Mouse (Mus musculus) neural tube, embryonic 14.5 days (tissue): ENCODE measurements around the gene Mfsd12. TPM values are rescaled to one million over a fixed set of nuclear protein-coding genes. Genes with fewer than 3 reads are reported as not detected.

Experiments used
- ATAC-seq: fragments of 200-750 bp; cut with Nextera tagmentation; 2 replicates; pipeline ENCODE4 v1.8.0; 2017; ENCODE audit warnings: low read depth, mild to moderate bottlenecking, moderate TSS enrichment, moderate library complexity
- H3K27ac ChIP-seq: fragments of 300-500 bp; sonication (generic); 2 replicates; pipeline ENCODE4 v1.5.1; 2014; ENCODE audit warnings: low read depth, mild to moderate bottlenecking, control low read depth, low read length, moderate library complexity, mixed read lengths
- H3K27me3 ChIP-seq: fragments of 300-500 bp; sonication (generic); 2 replicates; pipeline ENCODE4 v1.6.1; 2014; ENCODE audit warnings: low read length; ENCODE audit not compliant: control insufficient read depth, insufficient read depth
- H3K36me3 ChIP-seq: fragments of 300-500 bp; sonication (generic); 2 replicates; pipeline ENCODE4 v1.6.1; 2014; ENCODE audit warnings: low read length, mixed read lengths; ENCODE audit not compliant: control insufficient read depth, insufficient read depth
- H3K4me1 ChIP-seq: fragments of 300-500 bp; sonication (generic); 2 replicates; pipeline ENCODE4 v1.6.1; 2014; ENCODE audit warnings: low read length; ENCODE audit not compliant: control insufficient read depth, insufficient read depth
- H3K4me2 ChIP-seq: fragments of 300-500 bp; sonication (generic); 2 replicates; pipeline ENCODE4 v1.6.1; 2014; ENCODE audit warnings: mild to moderate bottlenecking, low read depth, low read length, control low read depth
- H3K4me3 ChIP-seq: fragments of 300-500 bp; sonication (generic); 2 replicates; pipeline ENCODE4 v1.5.1; 2014; ENCODE audit warnings: low read depth, low read length, control low read depth, mixed read lengths
- H3K9ac ChIP-seq: fragments of 300-500 bp; sonication (generic); replicated peaks from 2 replicates; pipeline ENCODE4 v1.6.1; 2014; ENCODE audit warnings: low read depth, mild to moderate bottlenecking, control low read depth, low read length, mixed read lengths
- H3K9me3 ChIP-seq: fragments of 300-500 bp; sonication (generic); 2 replicates; pipeline ENCODE4 v1.6.1; 2016; ENCODE audit warnings: low read length; ENCODE audit not compliant: control insufficient read depth
- WGBS: fragments of 180-500 bp; shearing (Covaris S2); extraction: QIAGEN DNeasy Blood & Tissue Kit; methylation state at CpG from one replicate; pipeline ENCODE4 v1.1.7; 2014; 5-methylcytosine and 5-hydroxymethylcytosine counted together
- polyA plus RNA-seq: library from polyadenylated mRNA; unstranded; fragments of >200 nt; fragmentation: Nextera tagmentation; extraction: Ambion mirVana; gene quantifications from 2 replicates; pipeline ENCODE4 v1.2.1, GENCODE M21; 2014

The Mfsd12 gene
- polyA plus RNA-seq, 1 experiment from 2014 or later: 8.7 TPM

- no peak for ATAC-seq
- no peak overlapping the region for H3K27ac ChIP-seq
- no peaks in the 10 kb centered on the region for H3K36me3 ChIP-seq
- no peak overlapping the region; the same call in 1 of the 2 replicates for H3K9ac ChIP-seq
- WGBS: 7% methylated on average over 54 of the region's 55 CpGs
- H3K4me1 ChIP-seq: peaks cover 16% of the 10 kb centered on the region
- peak overlapping the region; percentile 42 for H3K4me2 ChIP-seq
- H3K4me3 ChIP-seq: peak overlapping the region; percentile 23
- no peaks in the 10 kb centered on the region for H3K9me3 ChIP-seq
- H3K27me3 ChIP-seq: peaks cover 30% of the 10 kb centered on the region
These were observed 10.7 kb upstream of the Mfsd12 start for GRCm38 (mm10) chr10:81346453-81347067.

GRCm38 (mm10) chr10:81349146-81349545, 8.1 kb upstream of the Mfsd12 start:
- Histone ChIP-seq H3K9ac (0 out of 2 replicates have a peak overlapping the region, but pooled peaks have one; percentile 11), H3K27me3 (peaks cover 11% of the 10 kb centered on the region), H3K36me3 (no peaks in the 10 kb centered on the region), H3K4me3 (peak overlapping the region; percentile 61), H3K9me3 (no peaks in the 10 kb centered on the region), H3K27ac (no peak overlapping the region), H3K4me2 (peak overlapping the region; percentile 90), H3K4me1 (peaks cover 10% of the 10 kb centered on the region)
- no peak for ATAC-seq
- WGBS: 4% methylated on average over 12 of the region's 12 CpGs

- peak overlapping the region; percentile 61 for H3K4me3 ChIP-seq
- peak; percentile 2 for ATAC-seq
- no peaks in the 10 kb centered on the region for H3K9me3 ChIP-seq
- H3K4me1 ChIP-seq: peaks cover 10% of the 10 kb centered on the region
- H3K36me3 ChIP-seq: no peaks in the 10 kb centered on the region
- H3K9ac ChIP-seq: peak overlapping the region; percentile 68
- WGBS: 0% methylated on average over 27 of the region's 29 CpGs
- H3K27ac ChIP-seq: no peak overlapping the region
- H3K4me2 ChIP-seq: peak overlapping the region; percentile 90
- peaks cover 4% of the 10 kb centered on the region; the same call in 1 of the 2 replicates for H3K27me3 ChIP-seq
These were observed 7.3 kb upstream of the Mfsd12 start for GRCm38 (mm10) chr10:81349961-81350350.

- peak; percentile 96 for ATAC-seq
- under 1% methylated on average over 53 of the region's 54 CpGs for WGBS
- 0 out of 2 replicates have a peak within 1 kb of the TSS, but pooled peaks have one; percentile 52 for H3K27ac ChIP-seq
These were observed 6.8 kb upstream of the Mfsd12 start, which contains the start of gene Hmg20b for GRCm38 (mm10) chr10:81350351-81351063. Gene Hmg20b (minus strand): TSS chr10:81350480.

GRCm38 (mm10) chr10:81351678-81352291, 5.5 kb upstream of the Mfsd12 start:
- WGBS: 28% methylated on average over 9 of the region's 9 CpGs
- no peaks in the 10 kb centered on the region for H3K36me3 ChIP-seq
- H3K4me2 ChIP-seq: no peak overlapping the region
- H3K9me3 ChIP-seq: no peaks in the 10 kb centered on the region
- peaks cover 4% of the 10 kb centered on the region; the same call in 1 of the 2 replicates for H3K27me3 ChIP-seq
- H3K9ac ChIP-seq: no peak overlapping the region
- H3K4me3 ChIP-seq: no peak overlapping the region
- no peak overlapping the region for H3K27ac ChIP-seq
- peaks cover 10% of the 10 kb centered on the region for H3K4me1 ChIP-seq
- ATAC-seq: no peak

More at GRCm38 (mm10) chr10:81350351-81351063, 6.8 kb upstream of the Mfsd12 start, which contains the start of gene Hmg20b:
- Histone ChIP-seq H3K36me3 (no peaks in the 10 kb centered on the region), H3K9me3 (no peaks in the 10 kb centered on the region), H3K9ac (peak within 1 kb of the TSS; percentile 68), H3K27me3 (peaks cover 4% of the 10 kb centered on the region; the same call in 1 of the 2 replicates), H3K4me2 (peak within 1 kb of the TSS; percentile 90), H3K4me3 (peak within 1 kb of the TSS; percentile 61), H3K4me1 (peaks cover 10% of the 10 kb centered on the region)

GRCm38 (mm10) chr10:81354738-81355477, 2.4 kb upstream of the Mfsd12 start:
- WGBS: 77% methylated on average over 9 of the region's 9 CpGs
- no peak overlapping the region for H3K9ac ChIP-seq
- H3K4me3 ChIP-seq: no peak overlapping the region
- no peaks in the 10 kb centered on the region for H3K27me3 ChIP-seq
- H3K9me3 ChIP-seq: no peaks in the 10 kb centered on the region
- H3K4me1 ChIP-seq: peaks cover 6% of the 10 kb centered on the region; the same call in 1 of the 2 replicates
- no peak overlapping the region for H3K4me2 ChIP-seq
- no peak for ATAC-seq
- H3K27ac ChIP-seq: no peak overlapping the region
- H3K36me3 ChIP-seq: no peaks in the 10 kb centered on the region

GRCm38 (mm10) chr10:81355533-81355932, 1.8 kb upstream of the Mfsd12 start:
- Histone ChIP-seq H3K9ac (no peak overlapping the region), H3K4me3 (no peak overlapping the region), H3K27me3 (no peaks in the 10 kb centered on the region), H3K4me2 (no peak overlapping the region), H3K4me1 (0 out of 2 replicates have a peak, but pooled peaks cover 4% of the 10 kb centered on the region), H3K9me3 (no peaks in the 10 kb centered on the region), H3K36me3 (no peaks in the 10 kb centered on the region), H3K27ac (no peak overlapping the region)
- WGBS: 85% methylated on average over 4 of the region's 4 CpGs
- ATAC-seq: no peak

- Histone ChIP-seq H3K4me3 (no peak overlapping the region), H3K36me3 (no peaks in the 10 kb centered on the region), H3K4me2 (peak overlapping the region; percentile 85), H3K9me3 (no peaks in the 10 kb centered on the region), H3K27ac (no peak overlapping the region), H3K4me1 (0 out of 2 replicates have a peak, but pooled peaks cover 6% of the 10 kb centered on the region), H3K9ac (no peak overlapping the region), H3K27me3 (no peaks in the 10 kb centered on the region)
- no peak for ATAC-seq
- WGBS: 54% methylated on average over 12 of the region's 12 CpGs
These were observed 820 bp upstream of the Mfsd12 start for GRCm38 (mm10) chr10:81356352-81356990.
